Mouse (Mus musculus) skeletal muscle tissue, adult 2 months (tissue): ENCODE data around the gene Shtn1.
A peak's percentile ranks its signal among the peaks of the same experiment; 100 is the strongest.

ENCODE experiments used
- DNase-seq: peaks from one replicate; pipeline ENCODE4 v3.0.0-alpha.2; 2012; ENCODE audit warnings: low read depth, low spot score

The Shtn1 gene

GRCm38 (mm10) chr19:59052053-59052452 is 23.8 kb downstream of the Shtn1 start:
- DNase-seq: no peak

- no peak for DNase-seq
Observed at GRCm38 (mm10) chr19:59051622-59052021, 24.3 kb downstream of the Shtn1 start.

GRCm38 (mm10) chr19:59048852-59049251 is 27.0 kb downstream of the Shtn1 start:
- no peak for DNase-seq

GRCm38 (mm10) chr19:59047511-59047910 is 28.4 kb downstream of the Shtn1 start:
- no peak for DNase-seq

GRCm38 (mm10) chr19:59041086-59041485 is 34.8 kb downstream of the Shtn1 start:
- DNase-seq: no peak

GRCm38 (mm10) chr19:59038793-59039192 is 37.1 kb downstream of the Shtn1 start:
- DNase-seq: no peak

GRCm38 (mm10) chr19:59036811-59037210 is 39.1 kb downstream of the Shtn1 start:
- DNase-seq: no peak

- DNase-seq: no peak
Observed at GRCm38 (mm10) chr19:59033241-59033640, 42.7 kb downstream of the Shtn1 start.

GRCm38 (mm10) chr19:59030221-59030620 is 45.7 kb downstream of the Shtn1 start:
- DNase-seq: no peak

GRCm38 (mm10) chr19:59029011-59029410 is 46.9 kb downstream of the Shtn1 start:
- no peak for DNase-seq

GRCm38 (mm10) chr19:59028130-59028529 is 47.8 kb downstream of the Shtn1 start:
- DNase-seq: no peak

GRCm38 (mm10) chr19:59023876-59024275 is 52.0 kb downstream of the Shtn1 start:
- no peak for DNase-seq

- no peak for DNase-seq
Observed at GRCm38 (mm10) chr19:59021644-59022043, 54.3 kb downstream of the Shtn1 start.

GRCm38 (mm10) chr19:59010802-59011201 is 65.1 kb downstream of the Shtn1 start:
- DNase-seq: no peak

- no peak for DNase-seq
Observed at GRCm38 (mm10) chr19:59006577-59007340, 69.1 kb downstream of the Shtn1 start.

GRCm38 (mm10) chr19:59002827-59003226 is 73.1 kb downstream of the Shtn1 start:
- no peak for DNase-seq

- DNase-seq: no peak
Observed at GRCm38 (mm10) chr19:58981571-58981970, 94.3 kb downstream of the Shtn1 start.

GRCm38 (mm10) chr19:58980056-58980440 is 95.9 kb downstream of the Shtn1 start:
- DNase-seq: no peak

GRCm38 (mm10) chr19:58979436-58980055 is 96.4 kb downstream of the Shtn1 start:
- DNase-seq: peak; percentile 12

GRCm38 (mm10) chr19:58978401-58979171 is 97.3 kb downstream of the Shtn1 start:
- DNase-seq: no peak

GRCm38 (mm10) chr19:58975216-58975863 is 100.6 kb downstream of the Shtn1 start:
- DNase-seq: no peak

- no peak for DNase-seq
Observed at GRCm38 (mm10) chr19:58974126-58974525, 101.8 kb downstream of the Shtn1 start.
